Mouse (Mus musculus) stomach, postnatal 0 days (tissue): ENCODE results near the gene Sh3glb2.

Source experiments
- CTCF ChIP-seq: IDR thresholded peaks from 2 replicates; pipeline ENCODE4 v1.5.1; 2016; ENCODE audit warnings: antibody characterized with exemption, low read depth, mild to moderate bottlenecking, moderate library complexity
- EP300 ChIP-seq: optimal IDR thresholded peaks from 2 replicates; pipeline ENCODE3; 2016; ENCODE audit warnings: antibody characterized with exemption

- TF ChIP-seq CTCF (peak; percentile 56), EP300 (no peak)
These were observed 39.9 kb downstream of the Sh3glb2 start for GRCm38 (mm10) chr2:30319260-30319659.
